Mouse (Mus musculus): Measurements from ENCODE around the gene Agpat2. TPM values are rescaled to one million over a fixed set of nuclear protein-coding genes. Genes with fewer than 3 reads are reported as not detected.

Agpat2 gene
- total RNA-seq, 2 experiments from 2014 or later: 49.7 to 51.6 TPM

- intact Hi-C loops (cut with DNase I): no loop called here
- no peak for DNase-seq (ENCODE audit: low spot score)
Measured at GRCm38 (mm10) chr2:26599965-26600364, 4.3 kb downstream of the Agpat2 start.

GRCm38 (mm10) chr2:26598462-26598861 lies 5.8 kb downstream of the Agpat2 start:
- DNase-seq (ENCODE audit: low spot score): no peak
- intact Hi-C loops (cut with DNase I): no loop called here

GRCm38 (mm10) chr2:26597810-26598209 lies 6.4 kb downstream of the Agpat2 start:
- intact Hi-C loops (cut with DNase I): no loop called here
- DNase-seq (ENCODE audit: low spot score): no peak

GRCm38 (mm10) chr2:26596898-26597297 lies 7.3 kb downstream of the Agpat2 start:
- DNase-seq (ENCODE audit: low spot score): no peak
- intact Hi-C loops (cut with DNase I): no loop called here

- no peak for DNase-seq (ENCODE audit: low spot score)
- intact Hi-C loops (cut with DNase I): no loop called here
Measured at GRCm38 (mm10) chr2:26595725-26596435, 8.3 kb downstream of the Agpat2 start.

GRCm38 (mm10) chr2:26594934-26595724 lies 9.1 kb downstream of the Agpat2 start:
- DNase-seq (ENCODE audit: low spot score): no peak
- intact Hi-C loops (cut with DNase I): no loop called here

- DNase-seq (ENCODE audit: low spot score): no peak
- intact Hi-C loops (cut with DNase I): no loop called here
Measured at GRCm38 (mm10) chr2:26594461-26594933, 9.7 kb downstream of the Agpat2 start.

- intact Hi-C loops (cut with DNase I): no loop called here
- DNase-seq (ENCODE audit: low spot score): no peak
Measured at GRCm38 (mm10) chr2:26594022-26594346, 10.2 kb downstream of the Agpat2 start.

GRCm38 (mm10) chr2:26593211-26594021 lies 10.8 kb downstream of the Agpat2 start:
- intact Hi-C loops (cut with DNase I): no loop called here
- DNase-seq (ENCODE audit: low spot score): no peak

GRCm38 (mm10) chr2:26591416-26591815 lies 12.8 kb downstream of the Agpat2 start:
- intact Hi-C loops (cut with DNase I): no loop called here
- no peak for DNase-seq (ENCODE audit: low spot score)

GRCm38 (mm10) chr2:26590962-26591361 lies 13.3 kb downstream of the Agpat2 start:
- DNase-seq (ENCODE audit: low spot score): no peak
- intact Hi-C loops (cut with DNase I): no loop called here

GRCm38 (mm10) chr2:26590282-26590681 lies 13.9 kb downstream of the Agpat2 start:
- no peak for DNase-seq (ENCODE audit: low spot score)
- intact Hi-C loops (cut with DNase I): no loop called here

GRCm38 (mm10) chr2:26589284-26589683 lies 14.9 kb downstream of the Agpat2 start:
- no peak for DNase-seq (ENCODE audit: low spot score)
- intact Hi-C loops (cut with DNase I): no loop called here

GRCm38 (mm10) chr2:26588573-26588972 lies 15.6 kb downstream of the Agpat2 start:
- intact Hi-C loops (cut with DNase I): no loop called here

GRCm38 (mm10) chr2:26587044-26587405 lies 17.2 kb downstream of the Agpat2 start:
- no peak for DNase-seq (ENCODE audit: low spot score)
- intact Hi-C loops (cut with DNase I): no loop called here

More at GRCm38 (mm10) chr2:26588573-26588972, 15.6 kb downstream of the Agpat2 start:
- no peak for DNase-seq (ENCODE audit: low spot score)

- intact Hi-C loops (cut with DNase I): no loop called here
- no peak for DNase-seq (ENCODE audit: low spot score)
Measured at GRCm38 (mm10) chr2:26586294-26587043, 17.7 kb downstream of the Agpat2 start, which contains the start of gene Gm20532. Gm20532 (plus strand) TSS chr2:26586639.

GRCm38 (mm10) chr2:26585713-26586112 lies 18.5 kb downstream of the Agpat2 start:
- DNase-seq (ENCODE audit: low spot score): no peak
- intact Hi-C loops (cut with DNase I): no loop called here

- intact Hi-C loops (cut with DNase I): loop anchor here (1.0 kb wide), 1 partner anchor 12 kb away; no protein-coding TSS in a partner anchor
- peak; percentile 83 for DNase-seq (ENCODE audit: low spot score)
Measured at GRCm38 (mm10) chr2:26583640-26584039, 20.6 kb downstream of the Agpat2 start.

- intact Hi-C loops (cut with DNase I): loop anchor here (1.0 kb wide), 1 partner anchor 11 kb away; no protein-coding TSS in a partner anchor
- no peak for DNase-seq (ENCODE audit: low spot score)
Measured at GRCm38 (mm10) chr2:26582741-26583140, 21.5 kb downstream of the Agpat2 start.

- DNase-seq (ENCODE audit: low spot score): no peak
- intact Hi-C loops (cut with DNase I): no loop called here
Measured at GRCm38 (mm10) chr2:26582203-26582602, 22.0 kb downstream of the Agpat2 start.
